Mouse (Mus musculus): ENCODE data around the gene Hspbap1. TPM values are rescaled to one million over a fixed set of nuclear protein-coding genes. Genes with fewer than 3 reads are reported as not detected.

Hspbap1 gene
- polyA plus RNA-seq (2015; fragmentation: Nextera tagmentation; extraction: Ambion mirVana), result 6.9 and 7.6 TPM in 2 replicates

DNA sequence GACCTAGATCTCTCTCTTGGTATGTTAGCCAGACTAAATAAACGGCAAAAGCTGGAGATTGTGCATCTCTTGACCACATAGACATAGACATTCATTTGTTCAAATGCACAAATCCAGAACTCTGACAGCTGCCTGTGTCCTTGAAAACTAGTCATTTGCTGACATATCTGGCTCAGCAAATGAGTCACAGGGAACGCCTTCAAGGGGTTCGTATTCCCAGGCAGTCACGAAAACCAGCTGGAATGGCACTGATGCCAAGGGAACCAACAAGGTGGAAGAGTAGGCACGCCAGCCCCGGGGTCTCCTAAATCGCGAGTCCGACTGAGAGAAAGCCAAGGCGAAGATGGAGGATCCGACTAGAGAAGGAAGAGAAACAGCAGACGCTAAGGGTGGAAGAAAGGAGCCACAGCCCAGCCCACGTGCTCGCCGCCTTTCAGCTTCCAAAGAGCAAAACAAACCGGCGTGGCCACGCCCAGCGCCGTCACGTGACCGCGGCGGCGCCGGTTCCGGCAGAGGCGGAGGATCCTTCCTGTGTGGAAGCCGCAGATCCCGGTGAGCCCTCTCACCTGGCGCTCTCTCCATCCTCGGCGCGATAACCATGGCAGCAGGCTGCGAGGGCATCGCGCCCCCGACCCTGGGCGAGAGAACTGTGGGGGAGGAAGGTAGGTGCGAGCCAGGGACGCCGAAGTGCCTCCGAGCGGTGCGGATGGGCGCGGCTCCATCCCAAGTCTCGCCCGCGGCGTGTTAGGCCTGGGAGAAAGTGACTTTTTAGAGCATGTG is at the start of gene Hspbap1:
TSS of gene Hspbap1 (plus strand) at position 498 of the 780 bp plus-strand sequence.
- H3K27ac ChIP-seq (ENCODE audit: low read depth), result peak within 1 kb of the TSS; percentile 82
- no peaks in the 10 kb centered on the region for H3K9me3 ChIP-seq (ENCODE audit: low read length)
- DNase-seq (peak; percentile 95), ATAC-seq (peak; percentile 79)
- under 1% methylated on average over 51 of the region's 51 CpGs for WGBS (ENCODE audit: insufficient replicate concordance)
- H3K4me2 ChIP-seq (ENCODE audit: low read depth, low read length), result peak within 1 kb of the TSS; percentile 78
- peak within 1 kb of the TSS; percentile 86 for H3K4me3 ChIP-seq (ENCODE audit: low read depth, low read length)
- no peaks in the 10 kb centered on the region for H3K36me3 ChIP-seq (replicated peaks; ENCODE audit: insufficient read depth, low read length)
- H3K27me3 ChIP-seq (ENCODE audit: insufficient read depth, low read length), result no peaks in the 10 kb centered on the region
- peaks cover 38% of the 10 kb centered on the region for H3K4me1 ChIP-seq (ENCODE audit: insufficient read depth)
- peak within 1 kb of the TSS; percentile 93 for H3K9ac ChIP-seq (replicated peaks)
- TF ChIP-seq CTCF (IDR thresholded peaks at IDR 0.05; ENCODE audit: low read depth) (no peak), EP300 (IDR thresholded peaks at IDR 0.05; ENCODE audit: low read depth) (no peak)

DNA sequence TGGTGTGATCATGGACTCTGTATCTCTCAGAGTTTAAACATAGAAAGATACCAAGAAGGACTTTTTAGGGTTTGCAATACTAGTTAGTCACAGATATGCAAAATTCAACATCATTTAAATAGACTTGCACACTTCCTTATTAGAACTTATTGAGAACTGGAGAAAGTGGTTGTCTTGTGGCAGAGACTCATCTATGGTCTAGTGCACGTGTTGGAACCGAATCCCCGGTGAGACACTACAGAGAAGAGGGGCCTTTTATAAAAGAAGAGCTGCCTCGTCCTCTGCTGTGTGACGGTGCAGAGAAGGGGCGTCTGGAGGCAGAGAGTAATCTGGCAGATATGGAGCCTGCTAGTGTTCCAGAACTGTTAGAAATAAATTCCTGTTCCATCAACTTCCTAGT is 45.6 kb upstream of the Hspbap1 start:
- DNase-seq (no peak), ATAC-seq (no peak)
- H3K4me1 ChIP-seq (ENCODE audit: insufficient read depth), result no peaks in the 10 kb centered on the region
- H3K9me3 ChIP-seq (ENCODE audit: low read length), result no peaks in the 10 kb centered on the region
- H3K4me2 ChIP-seq (ENCODE audit: low read depth, low read length), result no peak overlapping the region
- H3K27me3 ChIP-seq (ENCODE audit: insufficient read depth, low read length), result no peaks in the 10 kb centered on the region
- H3K9ac ChIP-seq (replicated peaks), result no peak overlapping the region
- H3K27ac ChIP-seq (ENCODE audit: low read depth), result no peak overlapping the region
- peaks cover 16% of the 10 kb centered on the region; the same call in 1 of the 2 replicates for H3K36me3 ChIP-seq (replicated peaks; ENCODE audit: insufficient read depth, low read length)
- H3K4me3 ChIP-seq (ENCODE audit: low read depth, low read length), result no peak overlapping the region
- WGBS (ENCODE audit: insufficient replicate concordance), result 84% methylated on average over 6 of the region's 6 CpGs
- TF ChIP-seq EP300 (IDR thresholded peaks at IDR 0.05; ENCODE audit: low read depth), result no peak
- no peak for TF ChIP-seq CTCF (IDR thresholded peaks at IDR 0.05; ENCODE audit: low read depth)

DNA sequence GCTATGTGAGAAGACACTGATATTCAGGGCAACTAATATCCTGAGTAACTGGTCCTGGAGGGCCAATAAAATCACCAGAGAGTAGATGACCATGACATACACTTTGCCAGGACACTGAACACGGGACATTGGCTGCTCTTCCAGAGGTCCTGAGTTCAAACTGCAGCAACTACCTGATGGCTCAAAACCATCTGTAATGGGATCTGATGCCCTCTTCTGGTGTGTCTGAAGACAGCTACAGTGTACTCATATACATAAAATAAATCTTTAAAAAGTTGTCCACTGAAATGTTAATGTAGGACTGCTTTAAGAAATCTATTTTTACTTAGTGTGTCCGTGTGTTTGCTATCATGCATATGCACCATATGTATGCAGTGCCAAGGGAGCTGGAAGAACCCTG is 43.6 kb upstream of the Hspbap1 start:
- Histone ChIP-seq H3K27me3 (ENCODE audit: insufficient read depth, low read length) (no peaks in the 10 kb centered on the region), H3K36me3 (replicated peaks; ENCODE audit: insufficient read depth, low read length) (peaks cover 13% of the 10 kb centered on the region; the same call in 1 of the 2 replicates), H3K4me1 (ENCODE audit: insufficient read depth) (no peaks in the 10 kb centered on the region), H3K9me3 (ENCODE audit: low read length) (no peaks in the 10 kb centered on the region), H3K4me2 (ENCODE audit: low read depth, low read length) (no peak overlapping the region), H3K27ac (ENCODE audit: low read depth) (no peak overlapping the region), H3K4me3 (ENCODE audit: low read depth, low read length) (no peak overlapping the region), H3K9ac (replicated peaks) (no peak overlapping the region)
- no peak for ATAC-seq
- 88% methylated on average over 2 of the region's 2 CpGs for WGBS (ENCODE audit: insufficient replicate concordance)
- DNase-seq, result no peak
- TF ChIP-seq CTCF (IDR thresholded peaks at IDR 0.05; ENCODE audit: low read depth) (no peak), EP300 (IDR thresholded peaks at IDR 0.05; ENCODE audit: low read depth) (no peak)

- no peaks in the 10 kb centered on the region for H3K4me1 ChIP-seq (ENCODE audit: insufficient read depth)
- 85% methylated on average over 8 of the region's 8 CpGs for WGBS (ENCODE audit: insufficient replicate concordance)
- no peaks in the 10 kb centered on the region for H3K27me3 ChIP-seq (ENCODE audit: insufficient read depth, low read length)
- TF ChIP-seq CTCF (IDR thresholded peaks at IDR 0.05; ENCODE audit: low read depth) (no peak), EP300 (IDR thresholded peaks at IDR 0.05; ENCODE audit: low read depth) (no peak)
- H3K4me3 ChIP-seq (ENCODE audit: low read depth, low read length), result no peak overlapping the region
- H3K27ac ChIP-seq (ENCODE audit: low read depth), result no peak overlapping the region
- no peak overlapping the region for H3K9ac ChIP-seq (replicated peaks)
- no peak overlapping the region for H3K4me2 ChIP-seq (ENCODE audit: low read depth, low read length)
- H3K36me3 ChIP-seq (replicated peaks; ENCODE audit: insufficient read depth, low read length), result peaks cover 16% of the 10 kb centered on the region; the same call in 1 of the 2 replicates
- DNase-seq (no peak), ATAC-seq (no peak)
- no peaks in the 10 kb centered on the region for H3K9me3 ChIP-seq (ENCODE audit: low read length)
Measured at GRCm38 (mm10) chr16:35729151-35729738, 40.9 kb upstream of the Hspbap1 start.

- Histone ChIP-seq H3K36me3 (replicated peaks; ENCODE audit: insufficient read depth, low read length) (peaks cover 13% of the 10 kb centered on the region; the same call in 1 of the 2 replicates), H3K9ac (replicated peaks) (no peak overlapping the region), H3K4me2 (ENCODE audit: low read depth, low read length) (no peak overlapping the region), H3K4me3 (ENCODE audit: low read depth, low read length) (no peak overlapping the region), H3K27me3 (ENCODE audit: insufficient read depth, low read length) (no peaks in the 10 kb centered on the region), H3K4me1 (ENCODE audit: insufficient read depth) (no peaks in the 10 kb centered on the region), H3K9me3 (ENCODE audit: low read length) (no peaks in the 10 kb centered on the region), H3K27ac (ENCODE audit: low read depth) (no peak overlapping the region)
- no peak for DNase-seq
- no peak for ATAC-seq
- 88% methylated on average over 7 of the region's 7 CpGs for WGBS (ENCODE audit: insufficient replicate concordance)
- TF ChIP-seq EP300 (IDR thresholded peaks at IDR 0.05; ENCODE audit: low read depth), result no peak
- TF ChIP-seq CTCF (IDR thresholded peaks at IDR 0.05; ENCODE audit: low read depth), result no peak
Measured at GRCm38 (mm10) chr16:35732096-35732495, 38.1 kb upstream of the Hspbap1 start.

- ATAC-seq (peak; percentile 72; the same call in 1 of the 2 replicates), DNase-seq (peak; percentile 86)
- peak; percentile 98 for TF ChIP-seq CTCF (IDR thresholded peaks at IDR 0.05; ENCODE audit: low read depth)
- no peak for TF ChIP-seq EP300 (IDR thresholded peaks at IDR 0.05; ENCODE audit: low read depth)
Measured at GRCm38 (mm10) chr16:35734038-35734437, 36.1 kb upstream of the Hspbap1 start.

More at GRCm38 (mm10) chr16:35734038-35734437, 36.1 kb upstream of the Hspbap1 start:
- Histone ChIP-seq H3K36me3 (replicated peaks; ENCODE audit: insufficient read depth, low read length) (peaks cover 10% of the 10 kb centered on the region; the same call in 1 of the 2 replicates), H3K9me3 (ENCODE audit: low read length) (no peaks in the 10 kb centered on the region), H3K4me2 (ENCODE audit: low read depth, low read length) (no peak overlapping the region), H3K9ac (replicated peaks) (no peak overlapping the region), H3K4me1 (ENCODE audit: insufficient read depth) (no peaks in the 10 kb centered on the region), H3K4me3 (ENCODE audit: low read depth, low read length) (no peak overlapping the region), H3K27me3 (ENCODE audit: insufficient read depth, low read length) (no peaks in the 10 kb centered on the region), H3K27ac (ENCODE audit: low read depth) (no peak overlapping the region)
- WGBS (ENCODE audit: insufficient replicate concordance), result 15% methylated on average over 6 of the region's 6 CpGs
